ENCODE assay signal across 9 mouse cellular contexts in the genomic region with DNA sequence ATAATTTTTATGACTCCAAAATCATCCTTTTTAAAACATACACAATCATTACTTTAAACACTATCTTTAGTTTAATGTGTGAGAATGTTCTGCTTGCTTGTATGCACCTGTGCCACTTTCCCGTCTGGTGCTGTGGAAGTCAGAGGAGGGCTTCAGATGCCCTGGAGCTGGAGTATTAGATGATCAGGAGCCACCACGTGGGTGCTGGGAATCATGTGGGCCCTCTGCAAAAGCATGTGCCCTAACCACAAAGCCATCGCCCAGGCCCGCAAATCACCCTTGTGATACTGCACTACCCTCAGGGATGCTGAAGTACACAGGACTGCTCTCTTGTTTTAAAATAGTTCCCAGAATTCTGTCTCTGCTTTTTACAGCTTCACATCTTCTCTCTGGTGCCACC. TPM values are rescaled to one million over a fixed set of nuclear protein-coding genes. Genes with fewer than 3 reads are reported as not detected.
DNase-seq lines count a peak whose midpoint lies in the region; ATAC-seq and TF ChIP-seq lines count a peak whose summit lies in the region.
"Had no signal": no experiment of that assay in that cellular context is flagged by ENCODE, and none has a peak within 500 bp of the region (broad histone marks: within the 10 kb centered on the region; RNA-seq: fewer than 3 reads in every experiment).

No protein-coding gene starts in this region.

- no peaks in the 10 kb centered on the region for H3K9me3 ChIP-seq in forebrain, embryonic 10.5 days
- no peaks in the 10 kb centered on the region for H3K9me3 ChIP-seq in limb, embryonic 11.5 days (ENCODE audit: control insufficient read depth, low read length)
- H3K9me3 ChIP-seq in neural tube, embryonic 14.5 days (ENCODE audit: control insufficient read depth, low read length), result no peaks in the 10 kb centered on the region

- peak overlapping the region; percentile 89 for H3K4me3 ChIP-seq in layer of hippocampus, adult 2 months
- H3K4me3 ChIP-seq in forebrain, embryonic 10.5 days, result peak overlapping the region; percentile 78
- no peak overlapping the region; the same call in 1 of the 2 replicates for H3K4me3 ChIP-seq in limb, embryonic 11.5 days (ENCODE audit: low read depth, low read length)
- H3K4me3 ChIP-seq in neural tube, embryonic 14.5 days (ENCODE audit: low read depth, low read length), result peak overlapping the region; percentile 6; the same call in 1 of the 2 replicates

- H3K4me2 ChIP-seq in limb, embryonic 11.5 days (ENCODE audit: low read depth, severe bottlenecking), result peak overlapping the region; percentile 91; the same call in 1 of the 2 replicates
- H3K4me2 ChIP-seq in neural tube, embryonic 14.5 days (ENCODE audit: low read depth, low read length), result peak overlapping the region; percentile 98

- DNase-seq in layer of hippocampus, adult 2 months (ENCODE audit: low spot score in 2 of 2), result no peak
- DNase-seq in layer of hippocampus, adult 9-10 months (ENCODE audit: low spot score), result no peak
- DNase-seq in forebrain, embryonic 10.5 days (ENCODE audit: extremely low spot score, low spot score), result no peak
- no peak for DNase-seq in limb, embryonic 11.5 days (ENCODE audit: low spot score)
- no peak for DNase-seq in cerebellum, adult 11-12 months
- DNase-seq in gastrocnemius, postnatal 4 days (ENCODE audit: low spot score in 2 of 2), result no peak

- H3K27ac ChIP-seq in layer of hippocampus, adult 2 months, result peak overlapping the region; percentile 95; the same call in 1 of the 2 replicates
- peak overlapping the region; percentile 99; the same call in 1 of the 2 replicates for H3K27ac ChIP-seq in forebrain, embryonic 10.5 days
- no peak overlapping the region for H3K27ac ChIP-seq in limb, embryonic 11.5 days (replicated peaks; ENCODE audit: low read depth, low read length)
- 0 out of 2 replicates have a peak overlapping the region, but pooled peaks have one; percentile 17 for H3K27ac ChIP-seq in neural tube, embryonic 14.5 days (ENCODE audit: low read depth, low read length)

- no peak for TF ChIP-seq CTCF in layer of hippocampus, adult 2 months (conservative IDR thresholded peaks at IDR 0.05)

- peaks cover 52% of the 10 kb centered on the region for H3K4me1 ChIP-seq in forebrain, embryonic 10.5 days
- peaks cover 14% of the 10 kb centered on the region; the same call in 1 of the 2 replicates for H3K4me1 ChIP-seq in limb, embryonic 11.5 days (ENCODE audit: control insufficient read depth, insufficient read depth, low read length)
- H3K4me1 ChIP-seq in neural tube, embryonic 14.5 days (ENCODE audit: control insufficient read depth, insufficient read depth, low read length), result peaks cover 24% of the 10 kb centered on the region

- no peaks in the 10 kb centered on the region for H3K27me3 ChIP-seq in forebrain, embryonic 10.5 days (ENCODE audit: poor library complexity, severe bottlenecking)
- H3K27me3 ChIP-seq in limb, embryonic 11.5 days (ENCODE audit: control insufficient read depth, insufficient read depth, low read length), result no peaks in the 10 kb centered on the region
- H3K27me3 ChIP-seq in neural tube, embryonic 14.5 days (ENCODE audit: control insufficient read depth, insufficient read depth, low read length), result no peaks in the 10 kb centered on the region
- H3K27me3 ChIP-seq: Patski had no signal

- WGBS in forebrain, embryonic 10.5 days, result 84% methylated on average over 4 of the region's 4 CpGs
- WGBS in limb, embryonic 11.5 days, result 81% methylated on average over 4 of the region's 4 CpGs
- WGBS in neural tube, embryonic 14.5 days, result 77% methylated on average over 4 of the region's 4 CpGs

- no peak for ATAC-seq in limb, embryonic 11.5 days (ENCODE audit: insufficient number of reproducible peaks, low FRiP score, low TSS enrichment, low read depth)
- ATAC-seq in neural tube, embryonic 14.5 days (ENCODE audit: low read depth), result no peak
- no peak for ATAC-seq in monocyte, adult 5-6 weeks (replicated peaks; ENCODE audit: insufficient number of reproducible peaks, low FRiP score, low TSS enrichment, poor library complexity, severe bottlenecking)

- peaks cover 9% of the 10 kb centered on the region; the same call in 1 of the 2 replicates for H3K36me3 ChIP-seq in forebrain, embryonic 10.5 days (replicated peaks)
- peaks cover 2% of the 10 kb centered on the region; the same call in 1 of the 2 replicates for H3K36me3 ChIP-seq in limb, embryonic 11.5 days (ENCODE audit: control insufficient read depth, insufficient read depth, low read length)
- H3K36me3 ChIP-seq in neural tube, embryonic 14.5 days (ENCODE audit: control insufficient read depth, insufficient read depth, low read length), result no peaks in the 10 kb centered on the region

- no peak overlapping the region for H3K9ac ChIP-seq in limb, embryonic 11.5 days (ENCODE audit: low read length)
- H3K9ac ChIP-seq in neural tube, embryonic 14.5 days (replicated peaks; ENCODE audit: low read depth, low read length), result no peak overlapping the region; the same call in 1 of the 2 replicates

RNA-seq across cellular contexts. Expression of gene Fam120a, which starts 3.0 kb away (rescaled TPM):
- total RNA-seq in layer of hippocampus, adult 2 months (2021), result 100 to 1,000 TPM; 112 to 120 TPM
- polyA plus RNA-seq in forebrain, embryonic 10.5 days (2016; fragmentation: Nextera tagmentation; extraction: Ambion mirVana), result 13.7 and 14.5 TPM in 2 replicates
- 20.2 and 22.7 TPM in 2 replicates for polyA plus RNA-seq in limb, embryonic 11.5 days (2014; fragmentation: Nextera tagmentation; extraction: Ambion mirVana)
- 16.5 and 18.4 TPM in 2 replicates for polyA plus RNA-seq in neural tube, embryonic 14.5 days (2014; fragmentation: Nextera tagmentation; extraction: Ambion mirVana)
- total RNA-seq in monocyte, adult 5-6 weeks (2017), result 69.3 to 102 TPM (median 72.9 TPM) in 3 replicates
- 100 to 1,000 TPM; 132 to 135 TPM for total RNA-seq in gastrocnemius, postnatal 4 days (2021)
